Mouse (Mus musculus) 3T3-L1 (cell line): ENCODE measurements around the gene Castor1.

Source experiments
- DNase-seq: peaks from one replicate; pipeline ENCODE4 v3.0.0-alpha.2; 2015; ENCODE audit warnings: low read depth, low spot score

Gene Castor1

GRCm38 (mm10) chr11:4261969-4262368, 43.9 kb downstream of the Castor1 start:
- DNase-seq, result peak; percentile 81

- DNase-seq, result peak; percentile 56
Measured at GRCm38 (mm10) chr11:4262847-4263246, 44.8 kb downstream of the Castor1 start.

- DNase-seq, result no peak
Measured at GRCm38 (mm10) chr11:4263296-4263695, 45.3 kb downstream of the Castor1 start.

GRCm38 (mm10) chr11:4264066-4264465, 46.0 kb downstream of the Castor1 start:
- DNase-seq, result peak; percentile 54

GRCm38 (mm10) chr11:4266271-4267201, 48.5 kb downstream of the Castor1 start:
- DNase-seq, result peak; percentile 49

- no peak for DNase-seq
Measured at GRCm38 (mm10) chr11:4267202-4267578, 49.2 kb downstream of the Castor1 start.

GRCm38 (mm10) chr11:4268500-4268899, 50.5 kb downstream of the Castor1 start:
- DNase-seq, result no peak

GRCm38 (mm10) chr11:4270744-4271459, 52.9 kb downstream of the Castor1 start:
- no peak for DNase-seq

- DNase-seq, result peak; percentile 29
Measured at GRCm38 (mm10) chr11:4271544-4271943, 53.5 kb downstream of the Castor1 start.
